Mouse (Mus musculus): Measurements from ENCODE around the gene Gm28043. TPM values are rescaled to one million over a fixed set of nuclear protein-coding genes. Genes with fewer than 3 reads are reported as not detected.
A peak's percentile ranks its signal among the peaks of the same experiment; 100 is the strongest.

The Gm28043 gene
- polyA plus RNA-seq, 1 experiment from 2014 or later, result 2.2 TPM

DNA sequence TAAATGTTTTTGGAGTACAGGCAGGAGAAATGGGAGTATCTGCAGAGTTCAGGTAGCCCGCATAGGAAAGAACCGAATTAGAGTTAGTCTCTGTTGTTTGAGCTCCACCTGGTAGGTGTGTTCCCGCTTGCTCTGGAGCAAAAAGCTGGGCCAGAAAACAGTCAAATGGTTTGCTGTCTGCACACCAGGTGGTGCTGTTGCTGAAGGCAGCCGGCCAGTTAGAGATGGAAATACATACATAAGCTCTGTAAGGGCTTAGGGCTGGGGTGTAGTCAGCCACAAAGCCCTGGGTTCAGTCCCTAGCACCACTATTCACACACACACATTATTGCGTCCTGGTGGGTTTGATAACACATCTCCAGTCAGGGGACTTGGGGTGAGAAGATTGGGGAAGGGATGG lies 21.4 kb downstream of the Gm28043 start:
- 79% methylated on average over 5 of the region's 5 CpGs for WGBS
- H3K4me1 ChIP-seq (ENCODE audit: control insufficient read depth, insufficient read depth, low read length), result no peaks in the 10 kb centered on the region
- no peak overlapping the region for H3K4me2 ChIP-seq (replicated peaks; ENCODE audit: low read depth, low read length)
- peaks cover 88% of the 10 kb centered on the region for H3K36me3 ChIP-seq (ENCODE audit: control insufficient read depth, insufficient read depth, low read length)
- no peak overlapping the region for H3K27ac ChIP-seq (ENCODE audit: low read depth, low read length)
- no peak for ATAC-seq (ENCODE audit: low FRiP score, low TSS enrichment)
- no peaks in the 10 kb centered on the region for H3K9me3 ChIP-seq (ENCODE audit: control insufficient read depth, low read length)
- H3K9ac ChIP-seq (ENCODE audit: low read depth, low read length), result no peak overlapping the region
- H3K4me3 ChIP-seq (ENCODE audit: low read length), result no peak overlapping the region
- H3K27me3 ChIP-seq (ENCODE audit: control insufficient read depth, insufficient read depth, low read length), result no peaks in the 10 kb centered on the region

DNA sequence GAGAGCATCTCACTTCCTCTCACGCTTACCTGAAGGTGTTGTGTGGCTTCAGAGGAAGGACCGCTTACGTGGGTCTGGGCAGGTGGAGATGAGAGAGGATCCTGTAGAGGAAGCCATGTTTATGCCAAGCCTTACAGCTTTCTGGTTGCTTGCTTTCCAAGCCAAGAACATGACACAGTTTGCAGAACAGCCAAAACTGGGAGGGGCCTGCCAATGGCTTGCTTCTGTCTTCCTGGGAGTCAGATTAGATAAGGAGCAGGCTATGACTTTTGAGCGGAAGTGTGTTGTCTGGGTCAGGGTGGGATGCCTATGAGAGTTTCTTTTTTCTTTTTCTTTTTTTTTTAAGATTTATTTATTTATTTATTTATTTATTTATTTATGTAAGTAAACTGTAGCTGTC lies 22.7 kb downstream of the Gm28043 start:
- no peaks in the 10 kb centered on the region for H3K4me1 ChIP-seq (ENCODE audit: control insufficient read depth, insufficient read depth, low read length)
- no peak overlapping the region for H3K4me3 ChIP-seq (ENCODE audit: low read length)
- H3K36me3 ChIP-seq (ENCODE audit: control insufficient read depth, insufficient read depth, low read length), result peaks cover 86% of the 10 kb centered on the region
- WGBS, result 92% methylated on average over 4 of the region's 4 CpGs
- no peaks in the 10 kb centered on the region for H3K9me3 ChIP-seq (ENCODE audit: control insufficient read depth, low read length)
- ATAC-seq (ENCODE audit: low FRiP score, low TSS enrichment), result no peak
- H3K9ac ChIP-seq (ENCODE audit: low read depth, low read length), result no peak overlapping the region
- no peaks in the 10 kb centered on the region for H3K27me3 ChIP-seq (ENCODE audit: control insufficient read depth, insufficient read depth, low read length)
- H3K27ac ChIP-seq (ENCODE audit: low read depth, low read length), result no peak overlapping the region
- H3K4me2 ChIP-seq (replicated peaks; ENCODE audit: low read depth, low read length), result no peak overlapping the region

DNA sequence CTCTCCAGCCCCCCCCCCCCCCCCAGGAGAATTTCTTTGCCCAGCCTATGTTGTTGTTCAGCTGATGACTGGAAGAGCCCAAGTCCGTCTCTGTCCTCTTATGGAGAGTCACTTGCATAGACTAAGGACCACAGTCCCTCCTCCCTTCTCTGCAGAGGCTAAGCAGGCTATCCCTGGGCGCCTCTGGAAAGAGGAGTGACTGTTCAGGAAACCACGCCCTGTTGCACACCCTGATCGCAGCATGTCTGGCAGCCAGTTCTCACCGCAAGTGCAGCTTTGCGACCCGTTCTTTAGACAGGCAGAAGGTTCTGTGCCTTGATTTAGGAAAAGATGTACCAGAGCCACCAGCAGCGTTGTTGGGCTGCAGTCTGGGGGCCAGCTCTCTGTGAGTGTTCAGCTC lies 23.2 kb downstream of the Gm28043 start:
- ATAC-seq (ENCODE audit: low FRiP score, low TSS enrichment), result no peak
- Histone ChIP-seq H3K9ac (ENCODE audit: low read depth, low read length) (no peak overlapping the region), H3K36me3 (ENCODE audit: control insufficient read depth, insufficient read depth, low read length) (peaks cover 82% of the 10 kb centered on the region), H3K27me3 (ENCODE audit: control insufficient read depth, insufficient read depth, low read length) (no peaks in the 10 kb centered on the region), H3K9me3 (ENCODE audit: control insufficient read depth, low read length) (no peaks in the 10 kb centered on the region), H3K4me1 (ENCODE audit: control insufficient read depth, insufficient read depth, low read length) (no peaks in the 10 kb centered on the region), H3K4me2 (replicated peaks; ENCODE audit: low read depth, low read length) (no peak overlapping the region), H3K4me3 (ENCODE audit: low read length) (no peak overlapping the region), H3K27ac (ENCODE audit: low read depth, low read length) (no peak overlapping the region)
- WGBS, result 75% methylated on average over 8 of the region's 8 CpGs

DNA sequence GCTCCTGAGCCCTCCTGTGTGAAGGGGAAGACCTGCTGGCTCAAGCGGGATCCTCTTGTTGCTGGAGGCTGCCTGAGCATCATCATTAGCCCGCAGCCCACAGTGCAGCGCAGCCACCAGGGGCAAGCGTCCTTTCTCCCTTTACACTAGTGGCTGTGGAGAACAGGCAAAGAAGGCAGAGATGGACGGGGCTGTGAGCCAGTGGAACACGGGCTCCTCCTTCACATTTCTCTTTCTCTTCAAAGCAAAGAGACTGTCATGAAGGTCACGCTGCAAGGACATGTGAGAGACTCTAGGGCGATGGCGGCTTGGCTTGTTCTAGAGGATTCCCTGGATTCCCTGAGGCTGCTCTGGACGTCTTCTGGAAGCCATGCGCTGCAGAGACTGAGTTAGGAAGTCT lies 26.3 kb downstream of the Gm28043 start:
- no peak overlapping the region for H3K4me2 ChIP-seq (replicated peaks; ENCODE audit: low read depth, low read length)
- H3K27me3 ChIP-seq (ENCODE audit: control insufficient read depth, insufficient read depth, low read length), result no peaks in the 10 kb centered on the region
- no peaks in the 10 kb centered on the region for H3K9me3 ChIP-seq (ENCODE audit: control insufficient read depth, low read length)
- H3K4me3 ChIP-seq (ENCODE audit: low read length), result no peak overlapping the region
- no peak overlapping the region for H3K27ac ChIP-seq (ENCODE audit: low read depth, low read length)
- WGBS, result 96% methylated on average over 11 of the region's 11 CpGs
- ATAC-seq (ENCODE audit: low FRiP score, low TSS enrichment), result no peak
- H3K9ac ChIP-seq (ENCODE audit: low read depth, low read length), result no peak overlapping the region
- H3K36me3 ChIP-seq (ENCODE audit: control insufficient read depth, insufficient read depth, low read length), result peaks cover 53% of the 10 kb centered on the region
- no peaks in the 10 kb centered on the region for H3K4me1 ChIP-seq (ENCODE audit: control insufficient read depth, insufficient read depth, low read length)

DNA sequence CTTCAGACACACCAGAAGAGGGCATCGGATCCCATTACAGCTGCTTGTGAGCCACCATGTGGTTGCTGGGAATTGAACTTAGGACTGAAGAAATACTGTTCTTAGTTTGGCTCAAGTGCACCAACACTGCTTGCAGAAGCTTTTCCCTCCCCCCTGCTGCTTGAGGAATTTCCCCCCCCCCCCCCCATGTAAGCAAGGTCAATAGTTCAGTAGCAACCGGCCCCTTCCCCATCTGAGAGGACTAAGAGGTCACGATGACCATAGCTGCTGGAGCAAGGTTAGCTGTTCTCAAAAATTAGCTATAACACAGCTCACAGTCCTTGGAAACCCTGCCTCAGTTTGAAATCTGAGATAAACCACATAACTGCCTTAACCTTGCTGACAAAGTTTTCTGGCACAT lies 27.5 kb downstream of the Gm28043 start:
- Histone ChIP-seq H3K27ac (ENCODE audit: low read depth, low read length) (no peak overlapping the region), H3K9me3 (ENCODE audit: control insufficient read depth, low read length) (no peaks in the 10 kb centered on the region), H3K4me2 (replicated peaks; ENCODE audit: low read depth, low read length) (no peak overlapping the region), H3K4me3 (ENCODE audit: low read length) (no peak overlapping the region), H3K27me3 (ENCODE audit: control insufficient read depth, insufficient read depth, low read length) (no peaks in the 10 kb centered on the region), H3K36me3 (ENCODE audit: control insufficient read depth, insufficient read depth, low read length) (peaks cover 41% of the 10 kb centered on the region), H3K9ac (ENCODE audit: low read depth, low read length) (no peak overlapping the region), H3K4me1 (ENCODE audit: control insufficient read depth, insufficient read depth, low read length) (no peaks in the 10 kb centered on the region)
- ATAC-seq (ENCODE audit: low FRiP score, low TSS enrichment), result no peak
- 63% methylated on average over 3 of the region's 3 CpGs for WGBS

DNA sequence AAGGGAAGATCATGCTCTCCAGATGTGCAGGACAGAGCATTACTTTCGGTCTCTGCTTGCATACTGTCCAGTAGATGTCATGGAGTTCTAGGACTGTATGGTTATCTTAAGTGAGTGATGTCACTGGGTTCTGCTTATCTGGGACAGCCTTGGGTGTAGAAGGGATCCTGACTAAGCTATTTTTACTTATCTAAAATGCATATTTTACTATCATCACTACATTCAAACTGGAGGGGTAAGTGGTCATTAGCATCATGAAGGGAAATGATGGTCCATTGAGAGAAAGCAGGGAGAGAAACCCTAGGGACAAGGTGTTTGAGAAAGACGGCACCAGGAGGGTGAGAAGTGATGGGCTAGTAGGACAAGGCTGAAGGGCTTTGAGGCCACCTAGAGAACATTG lies 43.6 kb downstream of the Gm28043 start:
- no peak overlapping the region for H3K9ac ChIP-seq (ENCODE audit: low read depth, low read length)
- H3K4me3 ChIP-seq (ENCODE audit: low read length), result no peak overlapping the region
- no peaks in the 10 kb centered on the region for H3K9me3 ChIP-seq (ENCODE audit: control insufficient read depth, low read length)
- H3K36me3 ChIP-seq (ENCODE audit: control insufficient read depth, insufficient read depth, low read length), result peaks cover 6% of the 10 kb centered on the region; the same call in 1 of the 2 replicates
- WGBS, result 75% methylated on average over 2 of the region's 2 CpGs
- ATAC-seq (ENCODE audit: low FRiP score, low TSS enrichment), result no peak
- 0 out of 2 replicates have a peak, but pooled peaks cover 4% of the 10 kb centered on the region for H3K4me1 ChIP-seq (ENCODE audit: control insufficient read depth, insufficient read depth, low read length)
- no peak overlapping the region for H3K4me2 ChIP-seq (replicated peaks; ENCODE audit: low read depth, low read length)
- H3K27me3 ChIP-seq (ENCODE audit: control insufficient read depth, insufficient read depth, low read length), result no peaks in the 10 kb centered on the region
- H3K27ac ChIP-seq (ENCODE audit: low read depth, low read length), result no peak overlapping the region

DNA sequence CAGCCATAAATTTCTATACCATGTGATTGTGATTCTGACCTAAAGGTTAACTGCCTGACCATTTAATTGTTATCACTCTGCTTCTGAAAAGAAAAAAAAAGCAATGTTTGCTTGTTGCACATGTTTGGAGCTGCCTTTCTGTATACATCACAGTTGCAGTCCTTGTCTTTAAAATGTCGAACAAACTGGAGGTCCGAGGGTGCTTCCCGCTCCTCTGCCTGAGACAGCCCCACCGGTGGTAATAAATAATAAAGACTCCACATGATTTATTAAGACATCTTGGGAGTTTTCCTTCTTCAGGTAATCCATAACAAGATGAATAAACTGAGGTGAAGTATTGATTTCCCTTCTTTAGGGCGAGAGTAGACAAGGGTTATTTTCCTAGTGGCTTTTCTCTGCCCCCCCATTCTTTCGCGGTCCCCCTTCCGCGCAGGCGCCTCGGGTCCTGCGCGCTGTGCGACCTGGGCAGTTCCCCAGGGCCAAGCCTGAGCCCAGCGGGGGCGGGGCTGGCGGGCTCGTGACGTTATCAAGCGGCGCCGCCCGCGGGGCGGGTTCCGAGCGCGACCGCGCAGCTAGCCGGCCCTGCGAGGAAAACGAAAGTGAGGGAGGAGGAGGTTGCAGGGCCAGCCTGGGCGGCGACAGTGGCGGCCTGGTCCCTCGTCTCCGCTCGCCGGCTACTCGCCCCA lies 45.5 kb downstream of the Gm28043 start, which contains the start of gene Cmtr1:
Gene Cmtr1, plus strand, starts transcription at position 520 of the 686 bp plus-strand sequence.
- no peaks in the 10 kb centered on the region for H3K9me3 ChIP-seq (ENCODE audit: control insufficient read depth, low read length)
- peak; percentile 97 for ATAC-seq (ENCODE audit: low FRiP score, low TSS enrichment)
- peak within 1 kb of the TSS; percentile 63 for H3K4me2 ChIP-seq (replicated peaks; ENCODE audit: low read depth, low read length)
- peaks cover 17% of the 10 kb centered on the region; the same call in 1 of the 2 replicates for H3K36me3 ChIP-seq (ENCODE audit: control insufficient read depth, insufficient read depth, low read length)
- peak within 1 kb of the TSS; percentile 92 for H3K9ac ChIP-seq (ENCODE audit: low read depth, low read length)
- whole genome bisulfite sequencing, result 1% methylated on average over 38 of the region's 41 CpGs
- peak within 1 kb of the TSS; percentile 99 for H3K4me3 ChIP-seq (ENCODE audit: low read length)
- H3K27me3 ChIP-seq (ENCODE audit: control insufficient read depth, insufficient read depth, low read length), result no peaks in the 10 kb centered on the region
- 0 out of 2 replicates have a peak, but pooled peaks cover 4% of the 10 kb centered on the region for H3K4me1 ChIP-seq (ENCODE audit: control insufficient read depth, insufficient read depth, low read length)
- H3K27ac ChIP-seq (ENCODE audit: low read depth, low read length), result peak within 1 kb of the TSS; percentile 89

DNA sequence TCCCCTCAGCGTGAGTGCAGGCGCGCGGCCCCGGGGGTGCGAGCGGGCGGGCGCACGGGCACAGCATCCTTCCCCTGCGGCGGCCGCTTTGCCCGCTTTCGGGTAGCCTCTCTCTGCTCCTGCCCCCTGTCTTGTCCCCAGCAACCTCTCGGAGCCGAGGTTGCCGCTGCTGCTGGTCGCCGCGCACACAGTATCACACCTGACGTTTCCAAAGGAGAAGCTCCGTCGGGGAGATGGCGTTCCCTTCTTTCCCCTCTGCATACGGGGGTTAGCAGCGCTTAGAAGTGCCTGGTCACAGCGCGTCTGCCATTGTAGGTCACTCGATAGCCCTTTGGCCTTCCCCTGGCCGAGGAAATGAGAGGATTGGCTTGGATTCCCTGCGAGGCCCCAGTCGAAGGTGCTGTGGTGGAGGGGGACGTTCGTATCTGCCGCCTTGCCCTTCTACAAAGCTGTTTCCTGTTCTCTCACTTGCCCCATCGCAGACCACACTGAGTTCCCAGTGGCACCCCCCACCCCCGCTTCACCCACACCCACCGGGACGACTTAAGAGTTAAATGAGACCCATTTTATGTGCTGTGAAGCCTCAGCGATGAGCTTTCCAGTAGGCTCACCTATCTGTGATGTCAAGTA lies 46.2 kb downstream of the Gm28043 start:
- 0 out of 2 replicates have a peak, but pooled peaks cover 4% of the 10 kb centered on the region for H3K4me1 ChIP-seq (ENCODE audit: control insufficient read depth, insufficient read depth, low read length)
- peak; percentile 70 for ATAC-seq (ENCODE audit: low FRiP score, low TSS enrichment)
- H3K9ac ChIP-seq (ENCODE audit: low read depth, low read length), result peak overlapping the region; percentile 92
- peak overlapping the region; percentile 99 for H3K4me3 ChIP-seq (ENCODE audit: low read length)
- H3K27ac ChIP-seq (ENCODE audit: low read depth, low read length), result peak overlapping the region; percentile 89
- no peaks in the 10 kb centered on the region for H3K27me3 ChIP-seq (ENCODE audit: control insufficient read depth, insufficient read depth, low read length)
- H3K4me2 ChIP-seq (replicated peaks; ENCODE audit: low read depth, low read length), result peak overlapping the region; percentile 63
- H3K36me3 ChIP-seq (ENCODE audit: control insufficient read depth, insufficient read depth, low read length), result peaks cover 17% of the 10 kb centered on the region; the same call in 1 of the 2 replicates
- under 1% methylated on average over 41 of the region's 41 CpGs for WGBS
- no peaks in the 10 kb centered on the region for H3K9me3 ChIP-seq (ENCODE audit: control insufficient read depth, low read length)

DNA sequence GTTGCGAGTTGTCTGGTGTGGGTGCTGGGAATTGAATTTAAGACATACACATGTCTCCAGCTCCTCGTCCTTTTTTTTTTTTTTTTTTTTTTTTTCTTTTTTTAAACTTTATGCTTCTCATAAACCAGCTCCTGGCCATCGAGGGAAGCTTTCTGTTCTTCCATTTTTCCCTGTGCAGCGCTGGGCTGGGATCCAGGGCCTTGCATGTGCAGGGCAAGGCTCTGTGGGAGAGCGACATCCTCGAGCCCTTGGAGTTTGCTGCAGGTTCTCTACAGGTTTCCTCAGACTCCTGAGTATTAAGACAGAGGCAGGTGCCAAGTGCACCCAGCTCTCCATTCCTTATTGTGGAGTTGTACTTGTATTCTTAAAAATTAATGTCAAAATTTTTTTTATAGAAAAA lies 47.5 kb downstream of the Gm28043 start:
- Histone ChIP-seq H3K27ac (ENCODE audit: low read depth, low read length) (no peak overlapping the region), H3K9me3 (ENCODE audit: control insufficient read depth, low read length) (no peaks in the 10 kb centered on the region), H3K4me2 (replicated peaks; ENCODE audit: low read depth, low read length) (no peak overlapping the region), H3K9ac (ENCODE audit: low read depth, low read length) (no peak overlapping the region), H3K27me3 (ENCODE audit: control insufficient read depth, insufficient read depth, low read length) (no peaks in the 10 kb centered on the region), H3K4me3 (ENCODE audit: low read length) (no peak overlapping the region), H3K4me1 (ENCODE audit: control insufficient read depth, insufficient read depth, low read length) (0 out of 2 replicates have a peak, but pooled peaks cover 4% of the 10 kb centered on the region), H3K36me3 (ENCODE audit: control insufficient read depth, insufficient read depth, low read length) (peaks cover 21% of the 10 kb centered on the region; the same call in 1 of the 2 replicates)
- no peak for ATAC-seq (ENCODE audit: low FRiP score, low TSS enrichment)
- 90% methylated on average over 6 of the region's 6 CpGs for WGBS

All from kidney, embryonic 14.5 days (tissue).